ENCODE assay signal across 15 mouse cellular contexts in genomic region chr2:31741728-31742127, GRCm38 (mm10). TPM values are rescaled to one million over a fixed set of nuclear protein-coding genes. Genes with fewer than 3 reads are reported as not detected.
A peak's percentile ranks its signal among the peaks of the same experiment; 100 is the strongest.
DNase-seq lines count a peak whose midpoint lies in the region; ATAC-seq and TF ChIP-seq lines count a peak whose summit lies in the region.
"Had no signal": no experiment of that assay in that cellular context is flagged by ENCODE, and none has a peak within 500 bp of the region (broad histone marks: within the 10 kb centered on the region; RNA-seq: fewer than 3 reads in every experiment).

No protein-coding gene starts in this region.

- no peak for TF ChIP-seq CTCF in heart, postnatal 0 days (IDR thresholded peaks at IDR 0.05; ENCODE audit: low read depth)
- peak; percentile 31 for TF ChIP-seq CTCF in Patski (IDR thresholded peaks at IDR 0.05)
- TF ChIP-seq CTCF in intestine, postnatal 0 days (IDR thresholded peaks at IDR 0.05; ENCODE audit: low read depth): peak; percentile 21

- H3K27ac ChIP-seq in heart, postnatal 0 days (ENCODE audit: low read depth): peak overlapping the region; percentile 67; the same call in 1 of the 2 replicates
- no peak overlapping the region; the same call in 1 of the 2 replicates for H3K27ac ChIP-seq in intestine, postnatal 0 days (ENCODE audit: low read depth, low read length)
- no peak overlapping the region for H3K27ac ChIP-seq in kidney, embryonic 16.5 days (ENCODE audit: low read length)
- H3K27ac ChIP-seq: hindbrain, postnatal 0 days; lung, embryonic 15.5 days; midbrain, embryonic 15.5 days had no signal

- no peaks in the 10 kb centered on the region for H3K36me3 ChIP-seq in heart, postnatal 0 days (replicated peaks; ENCODE audit: control insufficient read depth, insufficient read depth, low read length)
- no peaks in the 10 kb centered on the region for H3K36me3 ChIP-seq in intestine, postnatal 0 days (ENCODE audit: control insufficient read depth, insufficient read depth)
- no peaks in the 10 kb centered on the region for H3K36me3 ChIP-seq in kidney, embryonic 16.5 days (ENCODE audit: insufficient read depth, low read length)
- H3K36me3 ChIP-seq: lung, embryonic 15.5 days; midbrain, embryonic 15.5 days had no signal

- no peak overlapping the region for H3K4me3 ChIP-seq in heart, postnatal 0 days (ENCODE audit: low read depth, low read length)
- H3K4me3 ChIP-seq in intestine, postnatal 0 days (ENCODE audit: low read depth, low read length): no peak overlapping the region
- no peak overlapping the region for H3K4me3 ChIP-seq in kidney, embryonic 16.5 days (ENCODE audit: low read length)
- H3K4me3 ChIP-seq: lung, embryonic 15.5 days; midbrain, embryonic 15.5 days had no signal

- H3K9me3 ChIP-seq in heart, postnatal 0 days (replicated peaks; ENCODE audit: control insufficient read depth, low read length): no peaks in the 10 kb centered on the region
- no peaks in the 10 kb centered on the region for H3K9me3 ChIP-seq in intestine, postnatal 0 days (ENCODE audit: control insufficient read depth)
- no peaks in the 10 kb centered on the region for H3K9me3 ChIP-seq in kidney, embryonic 16.5 days (ENCODE audit: low read length)
- H3K9me3 ChIP-seq: lung, embryonic 15.5 days; midbrain, embryonic 15.5 days had no signal

- no peak for DNase-seq in frontal cortex, postnatal 36 days (ENCODE audit: low spot score in 2 of 2)
- no peak for DNase-seq in heart, postnatal 0 days (ENCODE audit: low spot score)
- DNase-seq in heart, adult 11 months: no peak
- no peak for DNase-seq in Patski (ENCODE audit: low read depth, low spot score)
- no peak for DNase-seq in layer of hippocampus, postnatal 14 days (ENCODE audit: low spot score in 2 of 2)
- DNase-seq: B cell, adult 2 months; cerebellum, adult 8-10 months; liver; thymus, adult 2 months had no signal

- in situ Hi-C loops in Patski (cut with MboI; ENCODE audit: low pct_unique_long_range_greater_than_20kb): no loop called here

- ATAC-seq in frontal cortex, adult (ENCODE audit: low TSS enrichment): peak; percentile 67; the same call in 1 of the 2 replicates
- ATAC-seq in heart, postnatal 0 days (ENCODE audit: insufficient read depth, low read depth): no peak; the same call in 1 of the 2 replicates
- ATAC-seq in Patski: no peak
- no peak for ATAC-seq in intestine, postnatal 0 days
- ATAC-seq in kidney, embryonic 16.5 days (ENCODE audit: low FRiP score, low TSS enrichment): no peak
- ATAC-seq: hindbrain, postnatal 0 days; midbrain, embryonic 15.5 days had no signal

- H3K9ac ChIP-seq in heart, postnatal 0 days (replicated peaks; ENCODE audit: low read depth, low read length): no peak overlapping the region
- H3K9ac ChIP-seq in intestine, postnatal 0 days (ENCODE audit: low read depth, low read length): no peak overlapping the region
- no peak overlapping the region for H3K9ac ChIP-seq in kidney, embryonic 16.5 days (replicated peaks; ENCODE audit: low read length)
- H3K9ac ChIP-seq: lung, embryonic 15.5 days; midbrain, embryonic 15.5 days had no signal

- whole genome bisulfite sequencing in heart, postnatal 0 days: 86% methylated on average over 1 of the region's 1 CpGs
- WGBS in intestine, postnatal 0 days: 79% methylated on average over 1 of the region's 1 CpGs
- 54% methylated on average over 1 of the region's 1 CpGs for WGBS in kidney, embryonic 16.5 days

- TF ChIP-seq EP300 in heart, postnatal 0 days (IDR thresholded peaks at IDR 0.05; ENCODE audit: low read depth): no peak

- CTCF ChIA-PET in Patski (lab: Charles Lee): interaction anchor here (0.9 to 1.4 kb wide), 6 partner anchors 9 to 58 kb away, joined by 3 to 5 read pairs (median 3); no protein-coding TSS in a partner anchor

- H3K4me2 ChIP-seq in heart, postnatal 0 days (ENCODE audit: low read depth, low read length): peak overlapping the region; percentile 21; the same call in 1 of the 2 replicates
- H3K4me2 ChIP-seq in intestine, postnatal 0 days (replicated peaks; ENCODE audit: low read depth): no peak overlapping the region
- H3K4me2 ChIP-seq in kidney, embryonic 16.5 days (replicated peaks; ENCODE audit: low read depth, low read length): no peak overlapping the region
- H3K4me2 ChIP-seq: lung, embryonic 15.5 days; midbrain, embryonic 15.5 days had no signal

- peaks cover 13% of the 10 kb centered on the region; the same call in 1 of the 2 replicates for H3K4me1 ChIP-seq in heart, postnatal 0 days (ENCODE audit: control insufficient read depth, insufficient read depth)
- no peaks in the 10 kb centered on the region for H3K4me1 ChIP-seq in intestine, postnatal 0 days (replicated peaks; ENCODE audit: control insufficient read depth, insufficient read depth, low read length)
- peaks cover 18% of the 10 kb centered on the region for H3K4me1 ChIP-seq in kidney, embryonic 16.5 days (ENCODE audit: insufficient read depth, low read length)

- POLR2A ChIA-PET in Patski (lab: Charles Lee): no interaction called here

- H3K27me3 ChIP-seq in heart, postnatal 0 days (ENCODE audit: control insufficient read depth, insufficient read depth, low read length): no peaks in the 10 kb centered on the region
- no peaks in the 10 kb centered on the region for H3K27me3 ChIP-seq in Patski
- H3K27me3 ChIP-seq in intestine, postnatal 0 days (replicated peaks; ENCODE audit: control insufficient read depth, insufficient read depth, low read length): no peaks in the 10 kb centered on the region
- H3K27me3 ChIP-seq in kidney, embryonic 16.5 days (ENCODE audit: insufficient read depth, low read length): no peaks in the 10 kb centered on the region
- H3K27me3 ChIP-seq: lung, embryonic 15.5 days; midbrain, embryonic 15.5 days had no signal

RNA-seq across cellular contexts. Expression of gene Abl1, which starts 53.6 kb away (rescaled TPM):
- total RNA-seq in heart, postnatal 0 days (2014; rRNA removed; ENCODE audit: low replicate concordance): 69.3 and 83.2 TPM in 2 replicates
- 12.7 and 14.5 TPM in 2 replicates for polyA plus RNA-seq in heart, postnatal 0 days (2015; fragmentation: Nextera tagmentation; extraction: Ambion mirVana)
- 58.8 TPM for polyA plus RNA-seq in Patski (2021)
- 13.4 and 14.5 TPM in 2 replicates for polyA plus RNA-seq in intestine, postnatal 0 days (2015; fragmentation: Nextera tagmentation; extraction: Ambion mirVana)
- 10 to 100 TPM; 45.4 to 49.3 TPM for total RNA-seq in layer of hippocampus, postnatal 14 days (2021)
- 43.7 and 48.0 TPM in 2 replicates for polyA plus RNA-seq in kidney, embryonic 16.5 days (2015; fragmentation: Nextera tagmentation; extraction: Ambion mirVana)
